Mouse (Mus musculus) intestine, embryonic 15.5 days (tissue): ENCODE measurements around the gene Entpd1. TPM values are rescaled to one million over a fixed set of nuclear protein-coding genes. Genes with fewer than 3 reads are reported as not detected.

Experiments used
- ATAC-seq: fragments of 200-750 bp; cut with Nextera tagmentation; 2 replicates; pipeline ENCODE4 v1.8.0; 2017; ENCODE audit warnings: moderate TSS enrichment, moderate library complexity
- H3K27ac ChIP-seq: fragments of 300-500 bp; sonication (generic); 2 replicates; pipeline ENCODE4 v1.5.1; 2015; ENCODE audit warnings: mild to moderate bottlenecking, inconsistent platforms
- H3K27me3 ChIP-seq: fragments of 300-500 bp; sonication (generic); replicated peaks from 2 replicates; pipeline ENCODE4 v1.6.1; 2015; ENCODE audit warnings: inconsistent platforms
- H3K36me3 ChIP-seq: fragments of 300-500 bp; sonication (generic); 2 replicates; pipeline ENCODE4 v1.6.1; 2015; ENCODE audit warnings: inconsistent platforms
- H3K4me1 ChIP-seq: fragments of 300-500 bp; sonication (generic); replicated peaks from 2 replicates; pipeline ENCODE4 v1.6.1; 2015; ENCODE audit warnings: inconsistent platforms
- H3K4me2 ChIP-seq: fragments of 300-500 bp; sonication (generic); replicated peaks from 2 replicates; pipeline ENCODE4 v1.6.1; 2015; ENCODE audit warnings: mild to moderate bottlenecking, inconsistent platforms
- H3K4me3 ChIP-seq: fragments of 300-500 bp; sonication (generic); replicated peaks from 2 replicates; pipeline ENCODE4 v1.5.1; 2015; ENCODE audit warnings: inconsistent platforms
- H3K9ac ChIP-seq: fragments of 300-500 bp; sonication (generic); 2 replicates; pipeline ENCODE4 v1.6.1; 2015; ENCODE audit warnings: inconsistent platforms
- H3K9me3 ChIP-seq: fragments of 300-500 bp; sonication (generic); 2 replicates; pipeline ENCODE4 v1.6.1; 2016; ENCODE audit warnings: inconsistent platforms
- WGBS: fragments of 180-500 bp; shearing (Covaris S2); methylation state at CpG from one replicate; pipeline ENCODE4 v1.1.7; 2015; 5-methylcytosine and 5-hydroxymethylcytosine counted together
- polyA plus RNA-seq: library from polyadenylated mRNA; unstranded; fragments of >200 nt; fragmentation: Nextera tagmentation; extraction: Ambion mirVana; gene quantifications from 2 replicates; pipeline ENCODE4 v1.2.1, GENCODE M21; 2015

Gene Entpd1
- polyA plus RNA-seq, 1 experiment from 2014 or later, result 7.8 TPM

- Histone ChIP-seq H3K4me3 (no peak overlapping the region), H3K9ac (no peak overlapping the region), H3K4me1 (0 out of 2 replicates have a peak, but pooled peaks cover 3% of the 10 kb centered on the region), H3K9me3 (no peaks in the 10 kb centered on the region), H3K36me3 (no peaks in the 10 kb centered on the region), H3K27ac (no peak overlapping the region), H3K4me2 (peak overlapping the region; percentile 18), H3K27me3 (no peaks in the 10 kb centered on the region)
- 58% methylated on average over 6 of the region's 6 CpGs for WGBS
- no peak for ATAC-seq
These were observed 65.9 kb downstream of the Entpd1 start for GRCm38 (mm10) chr19:40678087-40678486.

GRCm38 (mm10) chr19:40678532-40679307 lies 66.6 kb downstream of the Entpd1 start:
- peak; percentile 4; the same call in 1 of the 2 replicates for ATAC-seq

GRCm38 (mm10) chr19:40679632-40680031 lies 67.5 kb downstream of the Entpd1 start:
- Histone ChIP-seq H3K4me3 (no peak overlapping the region), H3K4me1 (0 out of 2 replicates have a peak, but pooled peaks cover 3% of the 10 kb centered on the region), H3K36me3 (no peaks in the 10 kb centered on the region), H3K27ac (no peak overlapping the region), H3K27me3 (no peaks in the 10 kb centered on the region), H3K9ac (no peak overlapping the region), H3K9me3 (no peaks in the 10 kb centered on the region), H3K4me2 (no peak overlapping the region)
- no peak for ATAC-seq
- WGBS, result 85% methylated on average over 3 of the region's 3 CpGs

More at GRCm38 (mm10) chr19:40678532-40679307, 66.6 kb downstream of the Entpd1 start:
- peak overlapping the region; percentile 7; the same call in 1 of the 2 replicates for H3K27ac ChIP-seq
- no peak overlapping the region for H3K9ac ChIP-seq
- H3K4me2 ChIP-seq, result peak overlapping the region; percentile 18
- no peaks in the 10 kb centered on the region for H3K27me3 ChIP-seq
- 25% methylated on average over 17 of the region's 17 CpGs for WGBS
- no peak overlapping the region for H3K4me3 ChIP-seq
- H3K36me3 ChIP-seq, result no peaks in the 10 kb centered on the region
- H3K9me3 ChIP-seq, result no peaks in the 10 kb centered on the region
- 0 out of 2 replicates have a peak, but pooled peaks cover 3% of the 10 kb centered on the region for H3K4me1 ChIP-seq

GRCm38 (mm10) chr19:40684124-40684523 lies 72.0 kb downstream of the Entpd1 start:
- Histone ChIP-seq H3K27me3 (no peaks in the 10 kb centered on the region), H3K9me3 (no peaks in the 10 kb centered on the region), H3K4me2 (no peak overlapping the region), H3K4me3 (no peak overlapping the region), H3K9ac (no peak overlapping the region), H3K36me3 (no peaks in the 10 kb centered on the region), H3K4me1 (no peaks in the 10 kb centered on the region), H3K27ac (no peak overlapping the region)
- ATAC-seq, result no peak
- 69% methylated on average over 1 of the region's 1 CpGs for WGBS

- 88% methylated on average over 7 of the region's 7 CpGs for WGBS
- no peak overlapping the region for H3K4me2 ChIP-seq
- H3K4me3 ChIP-seq, result no peak overlapping the region
- no peaks in the 10 kb centered on the region for H3K27me3 ChIP-seq
- no peaks in the 10 kb centered on the region for H3K9me3 ChIP-seq
- no peaks in the 10 kb centered on the region for H3K36me3 ChIP-seq
- H3K27ac ChIP-seq, result no peak overlapping the region
- no peak for ATAC-seq
- no peaks in the 10 kb centered on the region for H3K4me1 ChIP-seq
- no peak overlapping the region for H3K9ac ChIP-seq
These were observed 72.4 kb downstream of the Entpd1 start for GRCm38 (mm10) chr19:40684566-40684965.

GRCm38 (mm10) chr19:40687291-40687927 lies 75.2 kb downstream of the Entpd1 start:
- WGBS, result 71% methylated on average over 4 of the region's 4 CpGs
- no peaks in the 10 kb centered on the region for H3K36me3 ChIP-seq
- no peak overlapping the region for H3K4me3 ChIP-seq
- no peaks in the 10 kb centered on the region for H3K9me3 ChIP-seq
- no peaks in the 10 kb centered on the region for H3K4me1 ChIP-seq
- no peak overlapping the region for H3K9ac ChIP-seq
- H3K27ac ChIP-seq, result no peak overlapping the region
- no peaks in the 10 kb centered on the region for H3K27me3 ChIP-seq
- no peak overlapping the region for H3K4me2 ChIP-seq
- no peak for ATAC-seq

GRCm38 (mm10) chr19:40693201-40693600 lies 81.0 kb downstream of the Entpd1 start:
- H3K9me3 ChIP-seq, result no peaks in the 10 kb centered on the region
- H3K27me3 ChIP-seq, result no peaks in the 10 kb centered on the region
- no peaks in the 10 kb centered on the region for H3K4me1 ChIP-seq
- H3K4me2 ChIP-seq, result no peak overlapping the region
- 66% methylated on average over 7 of the region's 7 CpGs for WGBS
- no peak overlapping the region for H3K4me3 ChIP-seq
- no peak for ATAC-seq
- no peak overlapping the region for H3K27ac ChIP-seq
- no peaks in the 10 kb centered on the region for H3K36me3 ChIP-seq
- no peak overlapping the region for H3K9ac ChIP-seq

GRCm38 (mm10) chr19:40696116-40696515 lies 84.0 kb downstream of the Entpd1 start:
- Histone ChIP-seq H3K36me3 (no peaks in the 10 kb centered on the region), H3K4me3 (no peak overlapping the region), H3K27me3 (no peaks in the 10 kb centered on the region), H3K9me3 (no peaks in the 10 kb centered on the region), H3K9ac (no peak overlapping the region), H3K4me2 (no peak overlapping the region), H3K27ac (no peak overlapping the region), H3K4me1 (no peaks in the 10 kb centered on the region)
- 82% methylated on average over 6 of the region's 6 CpGs for WGBS
- no peak for ATAC-seq

- Histone ChIP-seq H3K4me3 (no peak overlapping the region), H3K27me3 (no peaks in the 10 kb centered on the region), H3K9ac (no peak overlapping the region), H3K9me3 (no peaks in the 10 kb centered on the region), H3K4me2 (no peak overlapping the region), H3K4me1 (no peaks in the 10 kb centered on the region), H3K36me3 (no peaks in the 10 kb centered on the region), H3K27ac (no peak overlapping the region)
- ATAC-seq, result no peak
- 70% methylated on average over 13 of the region's 13 CpGs for whole genome bisulfite sequencing
These were observed 86.1 kb downstream of the Entpd1 start for GRCm38 (mm10) chr19:40698103-40698853.

- no peak overlapping the region for H3K4me3 ChIP-seq
- H3K27ac ChIP-seq, result no peak overlapping the region
- no peaks in the 10 kb centered on the region for H3K27me3 ChIP-seq
- H3K9me3 ChIP-seq, result no peaks in the 10 kb centered on the region
- H3K9ac ChIP-seq, result no peak overlapping the region
- no peaks in the 10 kb centered on the region for H3K4me1 ChIP-seq
- no peak for ATAC-seq
- no peaks in the 10 kb centered on the region for H3K36me3 ChIP-seq
- no peak overlapping the region for H3K4me2 ChIP-seq
- WGBS, result 78% methylated on average over 5 of the region's 5 CpGs
These were observed 87.7 kb downstream of the Entpd1 start for GRCm38 (mm10) chr19:40699816-40700215.

GRCm38 (mm10) chr19:40702406-40702805 lies 90.2 kb downstream of the Entpd1 start:
- Histone ChIP-seq H3K4me3 (no peak overlapping the region), H3K4me1 (no peaks in the 10 kb centered on the region), H3K4me2 (no peak overlapping the region), H3K27me3 (no peaks in the 10 kb centered on the region), H3K27ac (no peak overlapping the region), H3K9ac (no peak overlapping the region), H3K9me3 (no peaks in the 10 kb centered on the region), H3K36me3 (no peaks in the 10 kb centered on the region)
- WGBS, result 62% methylated on average over 4 of the region's 4 CpGs
- ATAC-seq, result no peak

GRCm38 (mm10) chr19:40712889-40713628 lies 100.9 kb downstream of the Entpd1 start:
- Histone ChIP-seq H3K4me1 (no peaks in the 10 kb centered on the region), H3K27ac (no peak overlapping the region), H3K36me3 (no peaks in the 10 kb centered on the region), H3K9ac (no peak overlapping the region), H3K9me3 (no peaks in the 10 kb centered on the region), H3K27me3 (no peaks in the 10 kb centered on the region), H3K4me2 (no peak overlapping the region), H3K4me3 (no peak overlapping the region)
- ATAC-seq, result no peak
- WGBS, result 78% methylated on average over 14 of the region's 16 CpGs
